Mouse (Mus musculus) cortical plate, adult 2 months (tissue): Measurements from ENCODE around the gene Mocs1.

Experiments used
- CTCF ChIP-seq: fragments of 200-500 bp; IDR thresholded peaks from 2 replicates; pipeline ENCODE4 v1.5.1; 2011; ENCODE audit warnings: mild to moderate bottlenecking, control low read depth, low read length; ENCODE audit not compliant: insufficient read depth; ENCODE audit errors: extremely low read depth
- POLR2A ChIP-seq: fragments of 200-500 bp; IDR thresholded peaks from 2 replicates; pipeline ENCODE4 v1.6.1; 2011; ENCODE audit warnings: mild to moderate bottlenecking, low read length, control low read depth; ENCODE audit not compliant: insufficient read depth; ENCODE audit errors: extremely low read depth

- no peak for TF ChIP-seq CTCF
- no peak for TF ChIP-seq POLR2A
Measured at GRCm38 (mm10) chr17:49434236-49434635, 6.1 kb downstream of the Mocs1 start.
